Mouse (Mus musculus): ENCODE measurements around the gene Plau. TPM values are rescaled to one million over a fixed set of nuclear protein-coding genes. Genes with fewer than 3 reads are reported as not detected.

The Plau gene
- polyA plus RNA-seq, 1 experiment from 2014 or later = 1.2 TPM

DNA sequence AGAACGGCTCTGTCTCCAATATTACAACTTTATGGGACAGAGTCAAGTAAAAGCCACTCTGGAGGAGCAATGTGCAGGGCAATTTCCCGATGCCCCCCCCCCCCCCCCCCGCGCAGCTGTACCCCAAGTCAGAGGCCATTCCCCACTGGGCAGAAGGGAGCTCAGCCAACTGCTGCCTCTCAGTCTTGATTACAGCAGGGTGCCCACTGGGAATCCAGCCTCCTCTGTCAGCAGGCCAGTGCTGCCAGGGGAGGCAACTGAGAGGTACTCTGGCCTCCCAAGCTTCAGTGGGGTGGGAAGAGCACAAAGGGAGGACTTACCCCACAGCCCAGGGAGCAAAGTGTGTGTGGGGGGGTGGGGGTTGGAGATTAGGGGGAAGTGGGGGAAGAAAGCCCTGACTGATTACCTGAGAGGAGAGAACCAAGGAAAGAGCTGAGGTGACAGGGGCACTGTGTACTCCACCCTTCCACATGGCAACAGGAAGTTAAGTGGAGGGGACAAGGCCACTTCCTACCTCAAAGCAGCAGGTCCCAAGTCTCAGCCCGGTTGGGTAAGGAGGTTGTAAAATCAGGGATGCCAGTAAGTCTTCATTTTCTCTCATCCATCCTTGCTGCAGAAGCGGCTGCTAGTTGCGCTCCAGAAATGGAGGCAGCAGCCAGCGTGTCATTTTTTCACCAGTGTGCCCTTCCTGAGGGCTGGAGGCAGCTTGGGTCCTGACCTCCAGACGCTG is 40.9 kb upstream of the Plau start:
- H3K27me3 ChIP-seq = no peaks in the 10 kb centered on the region
- no peak overlapping the region for H3K4me3 ChIP-seq
- H3K4me1 ChIP-seq (replicated peaks) = peaks cover 60% of the 10 kb centered on the region
- H3K9ac ChIP-seq = 0 out of 2 replicates have a peak overlapping the region, but pooled peaks have one; percentile 26
- no peak for ATAC-seq (ENCODE audit: low read depth)
- no peaks in the 10 kb centered on the region for H3K9me3 ChIP-seq
- peak overlapping the region; percentile 72 for H3K27ac ChIP-seq (replicated peaks)
- peaks cover 15% of the 10 kb centered on the region for H3K36me3 ChIP-seq
- WGBS = 28% methylated on average over 8 of the region's 9 CpGs
- peak overlapping the region; percentile 71; the same call in 1 of the 2 replicates for H3K4me2 ChIP-seq

DNA sequence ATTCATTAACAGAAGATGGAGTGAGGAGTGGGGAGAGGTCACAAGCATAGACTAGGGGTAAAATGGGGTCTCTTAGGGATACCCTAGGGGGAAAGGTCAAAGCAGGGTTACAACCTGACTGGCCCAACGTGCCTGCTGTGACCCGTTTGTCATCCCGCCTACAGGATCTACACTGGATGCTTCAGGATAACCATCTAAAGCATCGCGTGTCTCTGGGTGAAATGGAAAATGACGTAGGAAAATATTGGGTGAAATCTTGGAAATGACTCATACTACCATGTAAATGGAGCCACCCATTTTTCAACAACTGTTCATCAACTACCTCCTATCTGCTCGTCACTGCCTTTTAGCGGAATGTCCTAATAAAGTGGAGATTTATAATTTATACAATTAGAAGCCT is 40.3 kb upstream of the Plau start:
- no peak overlapping the region for H3K9ac ChIP-seq
- H3K4me3 ChIP-seq = no peak overlapping the region
- H3K27ac ChIP-seq (replicated peaks) = peak overlapping the region; percentile 72
- no peak for ATAC-seq (ENCODE audit: low read depth)
- no peaks in the 10 kb centered on the region for H3K9me3 ChIP-seq
- H3K4me1 ChIP-seq (replicated peaks) = peaks cover 54% of the 10 kb centered on the region
- 62% methylated on average over 8 of the region's 8 CpGs for WGBS
- no peaks in the 10 kb centered on the region for H3K27me3 ChIP-seq
- no peak overlapping the region for H3K4me2 ChIP-seq
- H3K36me3 ChIP-seq = peaks cover 10% of the 10 kb centered on the region

GRCm38 (mm10) chr14:20796643-20797042 is 39.8 kb upstream of the Plau start:
- H3K4me3 ChIP-seq = 0 out of 2 replicates have a peak overlapping the region, but pooled peaks have one; percentile 1
- H3K9ac ChIP-seq = no peak overlapping the region
- peak; percentile 29; the same call in 1 of the 2 replicates for ATAC-seq (ENCODE audit: low read depth)
- H3K36me3 ChIP-seq = peaks cover 5% of the 10 kb centered on the region
- H3K4me2 ChIP-seq = peak overlapping the region; percentile 27
- H3K27ac ChIP-seq (replicated peaks) = peak overlapping the region; percentile 72
- peaks cover 50% of the 10 kb centered on the region for H3K4me1 ChIP-seq (replicated peaks)
- H3K27me3 ChIP-seq = no peaks in the 10 kb centered on the region
- WGBS = 19% methylated on average over 8 of the region's 8 CpGs
- no peaks in the 10 kb centered on the region for H3K9me3 ChIP-seq

DNA sequence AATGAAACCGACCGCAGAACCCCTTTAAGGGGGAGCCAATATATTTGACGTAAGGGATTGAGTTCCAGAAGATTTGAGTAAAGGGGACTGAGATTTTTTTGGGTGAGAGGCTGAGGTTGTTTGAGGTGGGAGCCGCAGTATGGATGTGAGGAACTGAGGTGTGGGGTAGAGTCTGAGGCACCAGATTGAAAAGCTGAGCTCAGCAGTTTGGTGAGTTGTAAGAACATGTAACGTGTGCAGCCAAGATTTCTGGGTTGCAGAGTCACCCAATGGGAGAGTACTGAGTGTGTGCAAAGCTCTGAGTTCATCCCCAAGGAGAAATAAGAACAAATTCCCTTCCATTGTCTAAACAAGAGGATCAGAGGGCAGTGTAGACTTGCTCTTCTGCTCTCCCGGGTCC is 38.2 kb upstream of the Plau start:
- 83% methylated on average over 6 of the region's 6 CpGs for WGBS
- Histone ChIP-seq H3K4me1 (replicated peaks) (peaks cover 35% of the 10 kb centered on the region), H3K27ac (replicated peaks) (no peak overlapping the region), H3K4me3 (no peak overlapping the region), H3K36me3 (no peaks in the 10 kb centered on the region), H3K9ac (no peak overlapping the region), H3K4me2 (no peak overlapping the region), H3K9me3 (no peaks in the 10 kb centered on the region), H3K27me3 (no peaks in the 10 kb centered on the region)
- ATAC-seq (ENCODE audit: low read depth) = no peak

DNA sequence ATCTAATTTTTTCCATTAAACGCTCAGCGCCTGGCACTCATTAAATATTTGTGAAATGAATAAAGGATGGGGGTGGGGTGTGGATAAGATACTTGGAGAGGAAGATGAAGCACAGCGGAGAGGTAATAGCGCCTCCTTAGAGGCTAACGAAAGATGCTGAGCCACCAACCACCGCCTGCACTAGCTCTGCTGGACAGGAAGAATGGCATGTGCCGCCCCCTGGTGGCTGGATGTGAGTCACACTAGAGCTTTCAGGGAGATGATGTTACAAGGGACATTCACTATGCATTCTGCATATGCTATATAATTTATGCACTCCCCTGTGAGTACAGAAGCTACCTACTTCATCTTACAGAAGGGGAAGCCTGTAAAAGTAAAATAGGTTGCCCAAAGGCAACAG is 37.7 kb upstream of the Plau start:
- peaks cover 35% of the 10 kb centered on the region for H3K4me1 ChIP-seq (replicated peaks)
- no peak overlapping the region for H3K4me3 ChIP-seq
- H3K4me2 ChIP-seq = no peak overlapping the region
- no peak overlapping the region for H3K9ac ChIP-seq
- WGBS = 8% methylated on average over 7 of the region's 7 CpGs
- no peaks in the 10 kb centered on the region for H3K36me3 ChIP-seq
- H3K27me3 ChIP-seq = no peaks in the 10 kb centered on the region
- no peak for ATAC-seq (ENCODE audit: low read depth)
- H3K27ac ChIP-seq (replicated peaks) = no peak overlapping the region
- no peaks in the 10 kb centered on the region for H3K9me3 ChIP-seq

GRCm38 (mm10) chr14:20802926-20803605 is 33.4 kb upstream of the Plau start:
- H3K4me2 ChIP-seq = no peak overlapping the region
- no peak overlapping the region for H3K9ac ChIP-seq
- H3K4me1 ChIP-seq (replicated peaks) = no peaks in the 10 kb centered on the region
- no peaks in the 10 kb centered on the region for H3K36me3 ChIP-seq
- H3K4me3 ChIP-seq = no peak overlapping the region
- no peaks in the 10 kb centered on the region for H3K9me3 ChIP-seq
- H3K27me3 ChIP-seq = no peaks in the 10 kb centered on the region
- peak; percentile 37; the same call in 1 of the 2 replicates for ATAC-seq (ENCODE audit: low read depth)
- WGBS = 42% methylated on average over 2 of the region's 2 CpGs
- H3K27ac ChIP-seq (replicated peaks) = no peak overlapping the region

DNA sequence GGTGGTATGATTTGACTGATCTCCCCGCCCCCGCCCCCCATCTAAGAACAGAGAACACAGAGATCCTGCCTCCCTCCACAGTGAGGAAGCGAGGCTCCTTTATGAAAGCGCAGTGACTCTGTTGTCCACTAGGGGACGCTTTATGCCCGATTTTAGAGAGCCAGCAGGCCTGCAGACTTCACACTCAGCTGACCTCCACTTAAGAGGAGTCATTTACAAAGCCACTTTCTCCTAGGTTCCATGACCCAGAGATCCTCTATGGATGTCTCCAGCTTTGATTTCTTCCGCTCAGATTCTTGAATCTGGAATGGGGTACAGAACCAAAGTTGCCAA is 32.9 kb upstream of the Plau start:
- H3K27ac ChIP-seq (replicated peaks) = no peak overlapping the region
- no peaks in the 10 kb centered on the region for H3K36me3 ChIP-seq
- no peak overlapping the region for H3K9ac ChIP-seq
- 4% methylated on average over 7 of the region's 7 CpGs for WGBS
- no peak overlapping the region for H3K4me2 ChIP-seq
- no peaks in the 10 kb centered on the region for H3K9me3 ChIP-seq
- peak; percentile 60; the same call in 1 of the 2 replicates for ATAC-seq (ENCODE audit: low read depth)
- no peak overlapping the region for H3K4me3 ChIP-seq
- H3K4me1 ChIP-seq (replicated peaks) = no peaks in the 10 kb centered on the region
- H3K27me3 ChIP-seq = no peaks in the 10 kb centered on the region

- H3K36me3 ChIP-seq = no peaks in the 10 kb centered on the region
- 79% methylated on average over 5 of the region's 5 CpGs for WGBS
- no peak overlapping the region for H3K4me3 ChIP-seq
- ATAC-seq (ENCODE audit: low read depth) = no peak
- H3K9me3 ChIP-seq = no peaks in the 10 kb centered on the region
- no peaks in the 10 kb centered on the region for H3K27me3 ChIP-seq
- H3K9ac ChIP-seq = no peak overlapping the region
- no peaks in the 10 kb centered on the region for H3K4me1 ChIP-seq (replicated peaks)
- H3K4me2 ChIP-seq = no peak overlapping the region
- H3K27ac ChIP-seq (replicated peaks) = no peak overlapping the region
Measured at GRCm38 (mm10) chr14:20804481-20804880, 32.0 kb upstream of the Plau start.

GRCm38 (mm10) chr14:20804964-20805672 is 31.3 kb upstream of the Plau start:
- Histone ChIP-seq H3K4me2 (no peak overlapping the region), H3K9ac (no peak overlapping the region), H3K4me3 (no peak overlapping the region), H3K27me3 (no peaks in the 10 kb centered on the region), H3K9me3 (no peaks in the 10 kb centered on the region), H3K36me3 (no peaks in the 10 kb centered on the region), H3K4me1 (replicated peaks) (no peaks in the 10 kb centered on the region), H3K27ac (replicated peaks) (no peak overlapping the region)
- WGBS = 80% methylated on average over 9 of the region's 9 CpGs
- ATAC-seq (ENCODE audit: low read depth) = no peak

DNA sequence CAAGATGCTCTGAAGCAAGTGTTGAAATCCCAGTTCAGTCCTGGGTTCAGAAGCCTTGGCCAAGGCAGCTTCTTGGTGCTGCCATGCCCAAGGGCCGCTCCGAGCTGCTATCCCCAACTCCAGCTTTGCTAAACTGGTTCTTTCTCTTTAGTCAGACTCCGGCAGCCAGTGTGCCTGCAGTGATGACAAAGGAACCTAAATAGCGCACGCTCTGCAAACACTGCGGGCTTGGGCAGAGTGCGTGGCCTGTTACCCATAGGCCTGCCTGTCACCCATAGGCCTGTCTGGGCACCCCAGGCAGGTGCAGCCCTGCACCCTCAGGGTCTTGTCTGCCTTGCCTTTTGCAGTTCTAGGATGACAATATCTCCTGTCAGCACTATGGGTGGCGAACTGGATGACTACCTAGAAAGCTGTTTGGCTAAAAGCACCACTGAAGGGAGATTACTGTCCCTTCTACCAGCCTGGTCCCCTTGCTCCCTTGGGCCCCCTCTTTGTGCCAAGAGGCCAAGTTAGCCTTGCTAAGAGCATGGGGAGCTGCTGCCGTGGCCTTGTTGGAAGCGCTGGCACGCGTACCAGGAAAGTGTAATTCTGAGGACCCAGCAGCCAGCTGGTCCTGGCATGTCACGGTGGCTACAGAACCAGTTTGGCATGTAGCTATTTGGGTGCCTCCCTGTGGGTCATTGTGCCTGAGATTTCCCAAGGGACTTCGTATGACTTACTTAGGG is 30.2 kb upstream of the Plau start:
- H3K27ac ChIP-seq (replicated peaks) = no peak overlapping the region
- no peak overlapping the region for H3K4me3 ChIP-seq
- WGBS = 86% methylated on average over 14 of the region's 14 CpGs
- H3K36me3 ChIP-seq = no peaks in the 10 kb centered on the region
- H3K4me2 ChIP-seq = no peak overlapping the region
- ATAC-seq (ENCODE audit: low read depth) = no peak
- H3K9me3 ChIP-seq = no peaks in the 10 kb centered on the region
- no peaks in the 10 kb centered on the region for H3K4me1 ChIP-seq (replicated peaks)
- no peak overlapping the region for H3K9ac ChIP-seq
- H3K27me3 ChIP-seq = no peaks in the 10 kb centered on the region

DNA sequence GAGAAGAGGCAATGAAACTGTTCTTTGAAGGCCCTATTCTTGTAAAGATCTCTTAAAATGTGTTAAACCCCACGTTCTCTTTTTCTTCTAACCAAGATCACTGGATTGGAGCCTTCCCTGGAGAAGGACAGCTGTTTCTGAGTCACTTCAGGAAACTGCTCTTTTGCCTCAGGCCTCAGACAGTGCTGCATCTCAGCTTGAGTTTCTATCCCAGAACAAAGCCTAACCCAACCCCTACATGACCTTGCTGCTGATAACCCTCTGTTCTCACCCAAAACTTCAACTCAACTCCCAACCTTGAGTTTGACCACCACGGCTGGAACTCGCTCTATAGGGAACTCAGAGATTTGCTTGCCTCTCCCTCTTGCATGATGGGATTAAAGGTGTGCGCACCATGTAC is 27.1 kb upstream of the Plau start:
- no peak for ATAC-seq (ENCODE audit: low read depth)
- Histone ChIP-seq H3K27me3 (no peaks in the 10 kb centered on the region), H3K27ac (replicated peaks) (no peak overlapping the region), H3K36me3 (no peaks in the 10 kb centered on the region), H3K4me1 (replicated peaks) (no peaks in the 10 kb centered on the region), H3K4me2 (no peak overlapping the region), H3K9me3 (no peaks in the 10 kb centered on the region), H3K4me3 (no peak overlapping the region), H3K9ac (no peak overlapping the region)
- 79% methylated on average over 4 of the region's 4 CpGs for WGBS

GRCm38 (mm10) chr14:20809820-20810219 is 26.6 kb upstream of the Plau start:
- no peak for ATAC-seq (ENCODE audit: low read depth)
- no peak overlapping the region for H3K4me3 ChIP-seq
- H3K36me3 ChIP-seq = no peaks in the 10 kb centered on the region

More at GRCm38 (mm10) chr14:20809820-20810219, 26.6 kb upstream of the Plau start:
- Histone ChIP-seq H3K4me2 (no peak overlapping the region), H3K9ac (no peak overlapping the region), H3K27me3 (no peaks in the 10 kb centered on the region), H3K27ac (replicated peaks) (no peak overlapping the region), H3K9me3 (no peaks in the 10 kb centered on the region), H3K4me1 (replicated peaks) (no peaks in the 10 kb centered on the region)

Measured in neural tube, embryonic 13.5 days (tissue).